Mouse (Mus musculus): ENCODE results near the gene Arhgef1. TPM values are rescaled to one million over a fixed set of nuclear protein-coding genes. Genes with fewer than 3 reads are reported as not detected.
A peak's percentile ranks its signal among the peaks of the same experiment; 100 is the strongest.

Arhgef1 gene
- total RNA-seq, 2 experiments from 2014 or later: 36.6 to 58.2 TPM

GRCm38 (mm10) chr7:24974893-24975595 lies 72.3 kb downstream of the Arhgef1 start:
- peak; percentile 36 for ATAC-seq (replicated peaks; ENCODE audit: poor library complexity)

Other genes starting within 250 kb of the Arhgef1 start
- gene Tex101, start 226.2 kb upstream of the Arhgef1 start, total RNA-seq (2015): not detected in 2 replicates
- gene Tex101, start 226.2 kb upstream of the Arhgef1 start, total RNA-seq (2017): not detected in 2 replicates
- gene BC049730, start 193.7 kb upstream of the Arhgef1 start, total RNA-seq (2015): not detected in 2 replicates
- not detected in 2 replicates for gene BC049730, start 193.7 kb upstream of the Arhgef1 start, total RNA-seq (2017)
- gene Gm4763, start 176.0 kb upstream of the Arhgef1 start, total RNA-seq (2015): not detected in 2 replicates
- gene Gm4763, start 176.0 kb upstream of the Arhgef1 start, total RNA-seq (2017): not detected in 2 replicates
- gene Cd177, start 142.6 kb upstream of the Arhgef1 start, total RNA-seq (2015): 16.4 and 16.9 TPM in 2 replicates
- gene Cd177, start 142.6 kb upstream of the Arhgef1 start, total RNA-seq (2017): 23.0 and 36.9 TPM in 2 replicates
- 0.44 and 2.6 TPM in 2 replicates for gene Ceacam10, start 125.7 kb upstream of the Arhgef1 start, total RNA-seq (2015)
- 1.3 and 2.8 TPM in 2 replicates for gene Ceacam10, start 125.7 kb upstream of the Arhgef1 start, total RNA-seq (2017)
- gene Gm9844, start 40.7 kb upstream of the Arhgef1 start, total RNA-seq (2015): 1.2 and 1.5 TPM in 2 replicates
- gene Gm9844, start 40.7 kb upstream of the Arhgef1 start, total RNA-seq (2017): 6.0 and 6.6 TPM in 2 replicates
- not detected in 2 replicates for gene Lypd4, start 33.0 kb upstream of the Arhgef1 start, total RNA-seq (2015)
- gene Lypd4, start 33.0 kb upstream of the Arhgef1 start, total RNA-seq (2017): not detected in 2 replicates
- not detected in 2 replicates for gene Dmrtc2, start 32.9 kb upstream of the Arhgef1 start, total RNA-seq (2015)
- not detected in 2 replicates for gene Dmrtc2, start 32.9 kb upstream of the Arhgef1 start, total RNA-seq (2017)
- 2,965 and 3,011 TPM in 2 replicates for gene Rps19, start 18.5 kb upstream of the Arhgef1 start, total RNA-seq (2015)
- gene Rps19, start 18.5 kb upstream of the Arhgef1 start, total RNA-seq (2017): 1,012 and 1,228 TPM in 2 replicates
- gene Cd79a, start 5.5 kb upstream of the Arhgef1 start, total RNA-seq (2015): 0.34 and 0.35 TPM in 2 replicates
- 0.08 and 0.78 TPM in 2 replicates for gene Cd79a, start 5.5 kb upstream of the Arhgef1 start, total RNA-seq (2017)
- gene Gm4881, start 41.6 kb downstream of the Arhgef1 start, total RNA-seq (2015): not detected in 2 replicates
- gene Gm4881, start 41.6 kb downstream of the Arhgef1 start, total RNA-seq (2017): not detected in 2 replicates
- gene Rabac1, start 69.8 kb downstream of the Arhgef1 start, total RNA-seq (2015): 95.6 and 117 TPM in 2 replicates
- gene Rabac1, start 69.8 kb downstream of the Arhgef1 start, total RNA-seq (2017): 89.2 and 101 TPM in 2 replicates
- 24.4 and 35.2 TPM in 2 replicates for gene Atp1a3, start 103.0 kb downstream of the Arhgef1 start, total RNA-seq (2015)
- gene Atp1a3, start 103.0 kb downstream of the Arhgef1 start, total RNA-seq (2017): 18.4 and 28.5 TPM in 2 replicates
- gene Grik5, start 169.4 kb downstream of the Arhgef1 start, total RNA-seq (2015): 3.1 and 5.6 TPM in 2 replicates
- 3.4 and 3.9 TPM in 2 replicates for gene Grik5, start 169.4 kb downstream of the Arhgef1 start, total RNA-seq (2017)
- 6.2 and 7.6 TPM in 2 replicates for gene Zfp574, start 169.7 kb downstream of the Arhgef1 start, total RNA-seq (2015)
- 4.5 and 4.8 TPM in 2 replicates for gene Zfp574, start 169.7 kb downstream of the Arhgef1 start, total RNA-seq (2017)